Mouse (Mus musculus): ENCODE data around the gene Plagl2. TPM values are rescaled to one million over a fixed set of nuclear protein-coding genes. Genes with fewer than 3 reads are reported as not detected.
A peak's percentile ranks its signal among the peaks of the same experiment; 100 is the strongest.
"Not testable (repeated sequence)": the region's sequence is repeated elsewhere in the genome, so short reads cannot be mapped to it uniquely, and the experiment has no call there.

Plagl2 gene
- polyA plus RNA-seq, 1 experiment from 2014 or later: 6.9 TPM

DNA sequence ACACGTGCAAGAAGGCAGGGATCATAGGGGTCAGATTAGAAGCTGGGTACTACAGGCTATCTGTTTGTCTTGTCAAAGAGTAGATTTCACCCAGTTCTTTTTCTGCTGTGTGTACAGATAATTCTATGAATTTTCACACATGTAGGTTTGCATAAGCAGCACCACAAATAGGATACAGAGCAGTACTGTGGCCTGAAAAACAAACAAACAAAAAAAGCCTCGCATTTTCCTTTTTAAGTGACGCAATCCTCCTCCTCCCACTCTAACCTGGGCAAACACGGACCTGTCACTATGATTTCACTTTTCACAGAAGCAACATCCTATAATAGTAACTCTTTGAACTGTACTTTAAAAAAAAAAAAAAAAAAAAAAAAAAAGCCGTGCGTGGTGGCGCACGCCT lies 35.2 kb upstream of the Plagl2 start:
- TF ChIP-seq CTCF (IDR thresholded peaks at IDR 0.05; ENCODE audit: low read depth) (no peak), EP300 (optimal IDR thresholded peaks at IDR 0.05) (no peak)
- WGBS: 84% methylated on average over 8 of the region's 8 CpGs

DNA sequence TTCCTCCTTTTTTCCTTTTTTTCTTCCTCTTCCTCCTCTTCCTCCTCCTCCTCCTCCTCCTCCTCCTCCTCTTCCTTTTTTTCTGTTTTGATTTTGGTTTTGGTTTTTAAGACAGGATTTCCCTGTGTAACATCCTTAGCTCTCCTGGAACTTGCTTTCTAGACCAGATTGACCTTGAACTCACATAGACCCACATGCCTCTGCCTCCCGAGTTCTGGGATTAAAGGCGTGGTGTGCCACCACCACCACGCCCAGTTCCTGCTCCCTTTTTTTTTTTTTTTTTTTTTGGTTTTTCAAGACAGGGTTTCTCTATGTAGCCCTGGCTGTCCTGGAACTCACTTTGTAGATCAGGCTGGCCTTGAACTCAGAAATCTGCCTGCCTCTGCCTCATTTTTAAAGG lies 34.4 kb upstream of the Plagl2 start:
- DNase-seq (ENCODE audit: low spot score); H3K9me3 ChIP-seq (ENCODE audit: control insufficient read depth, low read length); H3K27ac ChIP-seq (replicated peaks); H3K4me1 ChIP-seq (replicated peaks; ENCODE audit: control insufficient read depth, insufficient read depth); H3K9ac ChIP-seq (ENCODE audit: low read length); H3K4me3 ChIP-seq (ENCODE audit: low read depth, low read length); H3K4me2 ChIP-seq (replicated peaks; ENCODE audit: low read depth); H3K27me3 ChIP-seq (ENCODE audit: control insufficient read depth, insufficient read depth, low read length); ATAC-seq (ENCODE audit: low FRiP score, low TSS enrichment); H3K36me3 ChIP-seq (ENCODE audit: control insufficient read depth, insufficient read depth, low read length): not testable (repeated sequence)
- 74% methylated on average over 3 of the region's 3 CpGs for WGBS

More for the DNA sequence above, 35.2 kb upstream of the Plagl2 start:
- no peak overlapping the region for H3K4me3 ChIP-seq (ENCODE audit: low read depth, low read length)
- H3K9me3 ChIP-seq (ENCODE audit: control insufficient read depth, low read length): no peaks in the 10 kb centered on the region
- H3K4me1 ChIP-seq (replicated peaks; ENCODE audit: control insufficient read depth, insufficient read depth): no peaks in the 10 kb centered on the region
- no peak for DNase-seq (ENCODE audit: low spot score)
- no peak overlapping the region for H3K4me2 ChIP-seq (replicated peaks; ENCODE audit: low read depth)
- no peaks in the 10 kb centered on the region for H3K36me3 ChIP-seq (ENCODE audit: control insufficient read depth, insufficient read depth, low read length)
- H3K27ac ChIP-seq (replicated peaks): no peak overlapping the region
- H3K9ac ChIP-seq (ENCODE audit: low read length): no peak overlapping the region
- no peak for ATAC-seq (ENCODE audit: low FRiP score, low TSS enrichment)
- no peaks in the 10 kb centered on the region for H3K27me3 ChIP-seq (ENCODE audit: control insufficient read depth, insufficient read depth, low read length)

DNA sequence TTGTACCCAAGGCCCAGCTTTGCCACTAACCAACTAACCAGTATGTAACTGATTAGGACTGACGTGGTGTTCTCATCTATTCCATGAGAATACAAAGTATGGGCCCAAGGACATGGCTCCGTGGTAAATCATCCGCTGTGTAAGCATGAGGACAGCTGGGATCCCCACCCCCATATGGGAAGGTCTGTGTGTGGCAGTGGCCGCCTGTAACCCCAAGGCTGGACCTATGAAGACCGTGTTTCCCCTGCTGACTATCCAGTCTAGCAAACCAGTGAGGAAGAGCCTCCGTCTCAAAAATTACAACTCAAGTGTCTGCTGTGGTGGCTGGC lies 33.7 kb upstream of the Plagl2 start:
- H3K27me3 ChIP-seq (ENCODE audit: control insufficient read depth, insufficient read depth, low read length): no peaks in the 10 kb centered on the region
- no peaks in the 10 kb centered on the region for H3K36me3 ChIP-seq (ENCODE audit: control insufficient read depth, insufficient read depth, low read length)
- no peak overlapping the region for H3K4me3 ChIP-seq (ENCODE audit: low read depth, low read length)
- DNase-seq (ENCODE audit: low spot score): no peak
- no peak overlapping the region for H3K4me2 ChIP-seq (replicated peaks; ENCODE audit: low read depth)
- WGBS: 69% methylated on average over 6 of the region's 6 CpGs
- H3K9ac ChIP-seq (ENCODE audit: low read length): no peak overlapping the region
- no peaks in the 10 kb centered on the region for H3K4me1 ChIP-seq (replicated peaks; ENCODE audit: control insufficient read depth, insufficient read depth)
- no peaks in the 10 kb centered on the region for H3K9me3 ChIP-seq (ENCODE audit: control insufficient read depth, low read length)
- no peak overlapping the region for H3K27ac ChIP-seq (replicated peaks)
- TF ChIP-seq CTCF (IDR thresholded peaks at IDR 0.05; ENCODE audit: low read depth): no peak
- TF ChIP-seq EP300 (optimal IDR thresholded peaks at IDR 0.05): no peak
- ATAC-seq (ENCODE audit: low FRiP score, low TSS enrichment): no peak

DNA sequence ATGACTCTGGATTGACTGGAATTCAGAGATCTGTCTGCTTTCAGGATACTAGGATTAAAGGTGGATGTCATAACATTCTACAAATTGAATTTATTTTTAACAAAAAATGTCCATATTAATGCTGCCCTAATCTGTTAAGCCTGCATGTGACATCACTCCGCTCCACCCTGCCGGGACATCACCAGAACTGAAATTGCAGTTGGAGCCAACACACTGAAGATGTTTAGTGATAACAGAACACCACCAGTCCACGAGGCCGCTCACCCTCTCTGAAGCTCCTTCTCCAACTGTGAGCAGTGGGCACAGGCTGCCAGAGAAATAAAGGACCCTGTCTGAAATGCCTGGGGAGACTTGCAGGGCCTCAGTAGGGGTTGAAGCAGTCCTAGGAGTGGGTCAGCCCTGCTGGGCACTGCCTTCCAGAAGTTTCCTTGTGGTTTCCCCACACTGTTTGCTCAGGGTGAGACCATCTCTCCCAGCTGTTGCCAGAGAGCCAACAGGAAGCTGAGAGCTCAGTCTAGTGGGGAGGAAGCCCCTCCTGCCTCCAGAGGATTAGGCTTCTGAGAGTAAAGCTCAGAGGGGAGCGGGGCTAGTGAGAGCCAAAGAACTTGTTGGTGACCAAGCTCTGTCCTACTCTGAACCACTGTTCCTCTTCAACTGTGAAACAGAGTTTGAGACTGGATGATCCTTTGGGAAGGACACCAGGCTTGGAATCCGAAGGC lies 33.1 kb upstream of the Plagl2 start:
- H3K36me3 ChIP-seq (ENCODE audit: control insufficient read depth, insufficient read depth, low read length); DNase-seq (ENCODE audit: low spot score); H3K4me2 ChIP-seq (replicated peaks; ENCODE audit: low read depth); H3K27me3 ChIP-seq (ENCODE audit: control insufficient read depth, insufficient read depth, low read length); H3K9ac ChIP-seq (ENCODE audit: low read length); H3K4me3 ChIP-seq (ENCODE audit: low read depth, low read length); H3K9me3 ChIP-seq (ENCODE audit: control insufficient read depth, low read length); H3K4me1 ChIP-seq (replicated peaks; ENCODE audit: control insufficient read depth, insufficient read depth); H3K27ac ChIP-seq (replicated peaks): not testable (repeated sequence)
- WGBS: 54% methylated on average over 6 of the region's 6 CpGs
- ATAC-seq (ENCODE audit: low FRiP score, low TSS enrichment): peak; percentile 82

DNA sequence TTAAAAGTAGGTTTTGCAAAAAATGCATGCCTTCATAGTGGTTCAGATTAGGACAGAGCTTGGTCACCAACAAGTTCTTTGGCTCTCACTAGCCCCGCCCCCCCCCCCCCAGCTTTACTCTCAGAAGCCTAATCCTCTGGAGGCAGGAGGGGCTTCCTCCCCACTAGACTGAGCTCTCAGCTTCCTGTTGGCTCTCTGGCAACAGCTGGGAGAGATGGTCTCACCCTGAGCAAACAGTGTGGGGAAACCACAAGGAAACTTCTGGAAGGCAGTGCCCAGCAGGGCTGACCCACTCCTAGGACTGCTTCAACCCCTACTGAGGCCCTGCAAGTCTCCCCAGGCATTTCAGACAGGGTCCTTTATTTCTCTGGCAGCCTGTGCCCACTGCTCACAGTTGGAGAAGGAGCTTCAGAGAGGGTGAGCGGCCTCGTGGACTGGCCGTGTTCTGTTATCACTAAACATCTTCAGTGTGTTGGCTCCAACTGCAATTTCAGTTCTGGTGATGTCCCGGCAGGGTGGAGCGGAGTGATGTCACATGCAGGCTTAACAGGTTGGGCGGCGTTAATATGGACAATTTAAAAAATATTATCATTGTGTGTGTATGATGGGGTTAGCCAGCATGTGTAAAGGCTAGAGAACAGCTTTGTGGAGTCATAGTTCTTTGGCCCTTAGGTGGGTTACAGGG lies 29.1 kb upstream of the Plagl2 start:
- 48% methylated on average over 8 of the region's 8 CpGs for WGBS
- H3K4me3 ChIP-seq (ENCODE audit: low read depth, low read length); H3K9ac ChIP-seq (ENCODE audit: low read length); H3K4me2 ChIP-seq (replicated peaks; ENCODE audit: low read depth); H3K4me1 ChIP-seq (replicated peaks; ENCODE audit: control insufficient read depth, insufficient read depth); H3K36me3 ChIP-seq (ENCODE audit: control insufficient read depth, insufficient read depth, low read length); H3K27me3 ChIP-seq (ENCODE audit: control insufficient read depth, insufficient read depth, low read length); DNase-seq (ENCODE audit: low spot score); H3K9me3 ChIP-seq (ENCODE audit: control insufficient read depth, low read length): not testable (repeated sequence)
- peak overlapping the region; percentile 58 for H3K27ac ChIP-seq (replicated peaks)
- peak; percentile 81 for ATAC-seq (ENCODE audit: low FRiP score, low TSS enrichment)

DNA sequence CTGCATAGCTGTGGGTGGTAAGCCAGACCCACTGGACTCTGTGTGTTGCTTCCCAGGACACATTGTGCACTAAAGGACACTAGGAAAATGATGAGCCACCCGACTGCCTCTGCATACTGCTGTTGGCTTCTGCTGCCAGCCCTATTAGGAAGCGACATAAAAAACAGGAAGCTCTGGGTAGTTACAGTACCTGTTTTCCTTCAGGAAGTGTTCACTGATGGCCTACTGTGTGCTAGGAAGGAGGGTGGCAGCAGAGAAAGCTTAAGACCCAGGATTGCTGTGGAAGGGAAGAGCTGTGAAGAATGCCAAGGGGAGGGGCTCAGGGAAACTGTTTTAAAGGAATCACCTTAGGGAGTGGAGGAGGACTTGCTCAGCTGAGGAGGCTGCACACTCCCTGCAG lies 26.1 kb upstream of the Plagl2 start:
- DNase-seq (ENCODE audit: low spot score): no peak
- H3K4me1 ChIP-seq (replicated peaks; ENCODE audit: control insufficient read depth, insufficient read depth): no peaks in the 10 kb centered on the region
- TF ChIP-seq CTCF (IDR thresholded peaks at IDR 0.05; ENCODE audit: low read depth) (no peak), EP300 (optimal IDR thresholded peaks at IDR 0.05) (no peak)
- H3K36me3 ChIP-seq (ENCODE audit: control insufficient read depth, insufficient read depth, low read length): peaks cover 13% of the 10 kb centered on the region
- H3K9ac ChIP-seq (ENCODE audit: low read length): no peak overlapping the region
- H3K9me3 ChIP-seq (ENCODE audit: control insufficient read depth, low read length): no peaks in the 10 kb centered on the region
- WGBS: 79% methylated on average over 2 of the region's 2 CpGs
- no peaks in the 10 kb centered on the region for H3K27me3 ChIP-seq (ENCODE audit: control insufficient read depth, insufficient read depth, low read length)
- no peak for ATAC-seq (ENCODE audit: low FRiP score, low TSS enrichment)
- H3K4me2 ChIP-seq (replicated peaks; ENCODE audit: low read depth): no peak overlapping the region
- H3K4me3 ChIP-seq (ENCODE audit: low read depth, low read length): no peak overlapping the region
- H3K27ac ChIP-seq (replicated peaks): no peak overlapping the region
